Mouse (Mus musculus) lung, postnatal 10 days (tissue): Measurements from ENCODE around the gene Eya4.

ENCODE experiments used
- DNase-seq: peaks from one replicate; pipeline ENCODE4 v3.0.0; 2021

Gene Eya4

DNA sequence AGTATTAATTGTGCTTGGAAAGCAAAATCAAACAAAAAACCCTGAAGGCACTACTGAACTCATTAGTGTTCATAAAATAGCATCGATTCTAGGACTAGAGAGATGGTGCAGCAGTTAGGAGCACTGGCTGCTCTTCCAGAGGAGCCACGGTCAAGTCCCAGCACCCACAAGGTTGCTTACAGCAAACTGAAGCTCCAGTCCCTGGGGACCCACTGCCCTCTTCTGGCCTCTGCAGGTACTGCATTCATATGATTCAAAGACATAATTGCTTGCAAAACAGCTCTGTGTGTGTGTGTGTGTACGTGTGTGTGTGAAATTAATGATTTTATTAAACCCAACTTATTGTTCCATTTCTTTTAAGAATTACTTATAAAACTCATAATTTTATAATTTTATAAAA is 200.2 kb downstream of the Eya4 start:
- DNase-seq: peak; percentile 18

DNA sequence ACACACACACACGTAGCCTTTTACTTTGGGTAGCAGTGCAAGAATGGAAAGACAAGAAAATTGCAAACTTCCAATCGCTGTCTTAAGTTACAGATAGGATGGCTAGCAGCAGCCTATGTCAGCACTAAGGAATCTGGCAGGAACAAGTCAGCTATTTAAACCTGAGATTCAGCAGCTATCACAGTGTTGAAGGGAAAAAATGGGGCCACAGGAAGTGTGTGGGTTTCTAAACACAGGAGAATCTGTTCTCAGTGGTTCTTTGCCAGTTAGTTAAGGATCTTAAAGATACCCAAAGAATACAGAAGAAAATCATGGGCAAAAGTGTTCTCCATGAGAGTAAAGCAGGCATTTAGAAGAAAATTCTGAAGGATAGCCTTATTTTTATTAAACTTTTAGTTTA is 206.0 kb downstream of the Eya4 start:
- DNase-seq: no peak

DNA sequence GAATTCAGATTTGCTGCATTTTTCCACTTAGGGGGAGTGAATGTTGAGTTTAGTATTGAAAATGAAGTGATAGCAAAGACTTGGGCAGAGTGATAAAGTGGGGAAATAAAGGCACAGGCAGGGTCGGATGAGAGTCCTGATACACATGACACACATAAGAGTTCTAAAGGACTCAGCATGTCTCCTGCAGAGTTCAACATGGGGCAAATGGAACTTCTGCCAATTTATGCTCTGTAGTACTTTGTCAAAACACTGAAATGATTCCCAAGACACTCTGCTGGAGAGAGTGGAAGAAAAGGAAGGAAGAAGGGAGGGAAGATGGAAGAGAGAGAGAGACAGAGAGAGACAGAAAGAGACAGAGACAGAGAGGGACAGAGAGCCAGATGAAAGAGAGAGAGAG is 222.6 kb downstream of the Eya4 start:
- no peak for DNase-seq

DNA sequence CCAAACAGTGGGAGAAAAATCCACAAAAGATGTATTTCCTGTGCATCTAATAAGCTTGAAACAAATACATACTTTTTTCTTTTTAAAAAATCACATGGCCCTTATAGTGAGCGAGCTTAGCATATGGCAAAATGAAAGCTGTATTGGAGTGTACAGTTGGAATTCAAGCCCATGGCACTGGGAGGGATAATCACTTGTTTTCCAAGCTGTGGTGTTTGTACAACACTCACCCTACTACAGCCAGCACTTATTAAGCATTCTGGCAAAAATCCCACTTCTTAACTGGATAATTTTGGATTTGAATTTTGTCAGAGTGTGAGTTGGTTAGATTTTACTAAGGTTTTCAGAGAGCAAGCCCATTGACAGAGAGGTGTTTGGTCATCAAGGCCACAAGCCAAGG is 223.4 kb downstream of the Eya4 start:
- DNase-seq: no peak

DNA sequence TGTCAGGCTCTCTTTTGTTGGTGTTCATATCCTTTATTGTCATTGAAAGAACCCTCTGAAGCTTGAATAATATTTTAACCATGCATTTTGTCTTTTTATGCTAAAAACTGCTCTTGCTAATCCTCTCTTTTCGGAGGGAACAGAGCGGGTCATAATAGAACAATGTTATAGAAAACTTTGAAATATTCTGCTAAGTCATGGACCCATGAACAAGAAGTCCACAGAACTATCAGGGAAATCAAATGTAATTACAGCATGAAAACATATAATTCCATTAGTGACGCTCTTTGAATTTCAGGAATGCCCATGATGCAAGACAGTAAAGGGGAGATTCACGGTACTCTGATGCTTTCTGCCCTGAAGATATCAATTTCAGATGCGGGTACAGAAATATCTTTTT is 224.1 kb downstream of the Eya4 start:
- DNase-seq: no peak

DNA sequence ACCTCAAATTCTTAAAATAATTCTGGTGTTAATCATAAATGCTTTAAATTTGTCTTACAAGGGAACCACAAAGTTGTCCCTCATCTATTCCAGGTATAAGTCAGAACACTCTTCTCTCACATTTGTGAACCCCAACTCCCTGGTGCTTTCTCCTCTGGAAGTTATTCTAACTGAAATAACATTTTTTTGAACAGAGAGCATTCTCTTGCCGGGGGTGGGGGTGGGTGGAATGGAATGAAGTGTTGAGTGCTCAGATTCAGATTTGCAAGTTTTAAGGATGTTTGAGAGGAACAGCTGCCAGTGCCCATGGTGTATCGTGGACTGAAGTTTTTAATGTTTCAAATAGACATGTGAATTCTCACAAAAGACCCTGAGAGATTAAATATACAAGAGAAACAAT is 230.1 kb downstream of the Eya4 start:
- DNase-seq: no peak

DNA sequence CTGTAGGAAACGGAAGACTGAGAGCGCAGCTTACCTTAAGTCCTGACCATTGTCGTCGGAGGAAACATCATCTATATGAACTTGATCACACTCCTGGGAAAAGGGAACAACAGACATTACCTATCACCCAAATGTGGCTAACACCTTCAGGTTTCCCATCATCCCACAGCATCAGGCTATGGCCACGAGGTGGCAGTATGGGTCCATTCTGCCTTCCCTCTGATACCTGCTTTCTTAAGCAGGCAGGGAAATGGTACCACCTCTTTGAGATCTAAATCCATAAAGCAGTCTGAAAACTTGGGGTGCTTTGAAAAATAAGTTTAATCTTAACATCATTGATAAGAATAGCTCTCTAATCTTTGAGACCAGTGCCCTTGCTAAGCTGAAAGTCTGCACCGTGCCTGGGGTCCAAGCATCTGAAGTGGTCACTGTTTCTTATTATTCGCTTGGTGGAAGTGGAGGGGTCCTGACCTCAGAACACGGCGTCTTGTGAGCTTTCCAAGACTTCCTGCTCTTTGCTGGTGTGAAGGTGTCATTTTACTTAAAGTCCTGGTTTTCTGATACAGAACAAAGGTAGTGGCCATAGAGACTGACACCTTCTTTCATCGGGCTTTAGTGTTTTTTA is 233.7 kb downstream of the Eya4 start:
- peak; percentile 63 for DNase-seq

DNA sequence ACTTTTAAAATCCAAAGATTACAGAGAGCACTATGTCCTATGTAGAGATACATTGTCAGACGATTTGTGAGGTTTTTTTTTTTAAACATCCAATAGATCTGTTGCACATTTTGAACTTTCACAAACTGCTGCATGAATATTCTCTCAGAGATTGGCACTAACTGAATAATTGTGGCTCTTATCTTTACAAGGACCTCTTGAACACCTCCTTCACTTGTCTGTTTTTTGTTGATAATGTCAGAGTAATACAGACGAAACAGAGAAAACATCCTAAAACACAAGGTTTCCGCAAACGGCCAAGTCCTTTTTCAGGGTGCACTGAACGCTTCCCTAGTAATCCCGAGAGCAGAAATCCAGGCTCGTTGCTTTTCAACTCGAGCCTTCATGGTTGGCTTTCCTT is 234.5 kb downstream of the Eya4 start:
- DNase-seq: no peak

DNA sequence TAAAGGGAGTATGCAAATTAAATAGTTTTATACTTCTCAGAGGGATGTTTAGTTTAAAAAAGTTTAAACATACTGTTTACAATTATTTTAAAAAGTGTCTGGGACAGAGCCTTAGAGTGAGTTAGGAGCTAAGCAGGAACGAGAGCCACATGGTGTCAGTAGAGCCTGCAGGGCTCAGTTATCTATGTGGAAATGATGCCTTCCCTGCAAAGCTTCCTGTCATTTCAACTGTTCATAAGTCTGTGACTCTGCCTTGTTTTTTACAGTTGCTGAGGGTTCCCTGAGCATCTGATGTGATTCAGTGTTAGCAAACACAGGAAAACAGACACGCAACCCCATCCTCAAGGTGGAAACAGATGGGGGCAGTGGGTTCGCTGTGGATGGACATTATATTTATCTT is 235.3 kb downstream of the Eya4 start:
- no peak for DNase-seq

DNA sequence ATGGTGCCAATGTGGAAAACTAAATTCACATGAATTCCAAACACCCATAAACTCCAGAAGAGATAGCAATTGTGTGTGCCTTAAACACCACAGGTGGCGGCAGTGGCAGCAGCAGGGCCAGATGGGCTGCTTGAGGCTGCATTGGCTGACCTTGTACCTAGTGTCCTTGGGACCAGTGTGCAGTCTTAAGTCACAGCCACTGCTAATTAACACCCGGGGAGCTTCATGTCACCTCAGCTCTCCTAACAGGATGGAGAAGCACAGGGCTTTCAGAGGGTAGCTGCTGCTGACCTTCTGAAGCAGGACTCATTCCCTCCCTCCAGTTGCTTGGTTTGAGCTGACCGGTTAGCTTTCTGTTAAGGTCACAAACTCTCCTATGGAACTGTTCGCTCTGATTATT is 242.5 kb downstream of the Eya4 start:
- no peak for DNase-seq

DNA sequence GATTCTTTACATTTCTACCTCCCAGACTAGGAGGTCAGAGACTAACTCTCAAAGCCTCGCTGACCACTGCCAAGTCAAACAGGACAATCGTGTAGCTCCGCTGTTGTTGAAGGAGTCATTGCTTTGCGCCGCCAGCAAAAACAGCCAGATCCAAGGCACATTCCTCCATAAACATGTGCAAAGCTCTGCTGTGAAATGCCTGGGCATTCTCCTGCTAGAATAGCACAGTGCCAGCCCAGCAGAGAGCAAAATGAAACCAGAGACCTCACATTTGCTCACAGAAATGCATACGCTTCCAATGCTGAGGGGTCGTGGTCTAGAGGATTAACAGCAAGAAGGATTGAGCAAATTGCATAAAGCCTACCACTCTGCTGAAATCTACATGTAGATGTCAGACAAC is 258.1 kb downstream of the Eya4 start:
- no peak for DNase-seq

DNA sequence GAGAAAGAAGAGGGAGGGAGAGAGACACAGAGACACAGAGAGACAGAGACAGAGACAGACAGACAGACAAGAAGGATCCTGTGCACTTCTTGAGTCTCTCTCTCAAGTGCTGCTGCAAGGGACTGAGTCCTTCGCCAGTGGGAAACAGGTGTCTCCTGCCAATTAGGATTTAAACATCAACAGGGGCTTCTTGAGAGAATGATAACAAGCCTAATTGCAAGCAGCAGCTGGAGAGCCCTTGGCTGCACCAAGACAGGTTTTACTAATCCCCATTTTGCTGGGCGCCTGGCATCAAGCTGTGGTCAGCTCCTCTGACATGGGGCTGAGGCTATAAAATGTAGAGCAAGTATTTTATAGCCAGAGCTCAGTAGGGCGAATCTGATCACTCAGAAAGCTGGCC is 259.0 kb downstream of the Eya4 start:
- DNase-seq: no peak

DNA sequence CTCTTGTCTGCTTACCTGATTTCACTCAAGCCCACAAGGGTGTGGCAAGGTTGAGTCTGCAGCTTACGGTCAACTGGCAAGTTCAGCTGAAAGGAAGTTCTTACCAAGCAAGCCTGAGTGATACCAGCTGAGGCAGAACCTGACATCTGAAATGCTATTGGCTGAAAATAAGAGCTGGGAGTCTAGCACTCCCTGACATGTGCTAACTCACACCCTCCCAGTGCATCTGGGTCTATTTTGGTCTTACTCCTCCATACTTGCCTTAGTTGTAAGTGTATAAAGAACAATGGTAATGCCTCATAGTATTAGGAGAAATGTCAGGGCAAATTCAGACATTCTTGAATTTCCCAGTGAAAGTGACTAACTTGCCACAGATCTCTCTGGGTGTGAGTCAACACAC is 260.3 kb downstream of the Eya4 start:
- DNase-seq: no peak

DNA sequence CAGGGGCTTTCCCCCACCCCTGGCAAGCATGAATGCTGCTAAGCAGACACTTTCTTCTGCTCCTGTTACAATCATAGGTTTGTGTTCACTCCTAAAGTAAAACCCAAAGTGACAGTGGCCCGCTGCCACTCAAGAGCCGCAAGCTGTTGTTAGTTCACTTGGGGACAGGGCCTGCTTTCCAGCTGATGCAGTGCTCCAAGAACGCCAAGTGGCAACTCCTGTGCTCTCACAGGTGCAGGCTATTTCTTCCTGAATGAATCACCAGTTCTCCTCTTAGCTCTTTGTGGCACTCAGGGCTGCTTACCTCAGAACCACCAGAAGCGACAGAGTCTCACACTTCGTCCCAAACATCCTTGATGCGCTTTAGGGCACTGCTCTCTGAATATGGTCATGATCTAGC is 261.3 kb downstream of the Eya4 start:
- DNase-seq: no peak

DNA sequence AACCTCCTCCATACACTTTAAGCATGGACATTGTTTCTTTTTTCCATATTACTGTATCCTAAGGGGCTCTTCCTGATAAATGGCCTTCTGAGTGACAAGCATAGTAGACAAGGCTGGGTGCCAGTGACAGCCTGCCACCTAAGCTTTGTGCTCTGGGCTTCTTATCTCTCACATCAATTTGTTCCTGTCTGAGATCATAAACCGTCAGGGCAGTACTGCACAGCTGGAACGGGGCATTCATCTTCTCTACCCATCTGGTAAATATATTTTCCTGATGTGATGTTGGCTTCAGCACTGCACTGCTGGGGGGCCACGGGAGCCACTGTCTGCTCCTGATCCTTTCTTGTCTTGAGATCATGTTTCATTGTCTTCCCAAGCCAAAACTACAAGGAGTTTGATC is 261.8 kb downstream of the Eya4 start:
- DNase-seq: no peak

DNA sequence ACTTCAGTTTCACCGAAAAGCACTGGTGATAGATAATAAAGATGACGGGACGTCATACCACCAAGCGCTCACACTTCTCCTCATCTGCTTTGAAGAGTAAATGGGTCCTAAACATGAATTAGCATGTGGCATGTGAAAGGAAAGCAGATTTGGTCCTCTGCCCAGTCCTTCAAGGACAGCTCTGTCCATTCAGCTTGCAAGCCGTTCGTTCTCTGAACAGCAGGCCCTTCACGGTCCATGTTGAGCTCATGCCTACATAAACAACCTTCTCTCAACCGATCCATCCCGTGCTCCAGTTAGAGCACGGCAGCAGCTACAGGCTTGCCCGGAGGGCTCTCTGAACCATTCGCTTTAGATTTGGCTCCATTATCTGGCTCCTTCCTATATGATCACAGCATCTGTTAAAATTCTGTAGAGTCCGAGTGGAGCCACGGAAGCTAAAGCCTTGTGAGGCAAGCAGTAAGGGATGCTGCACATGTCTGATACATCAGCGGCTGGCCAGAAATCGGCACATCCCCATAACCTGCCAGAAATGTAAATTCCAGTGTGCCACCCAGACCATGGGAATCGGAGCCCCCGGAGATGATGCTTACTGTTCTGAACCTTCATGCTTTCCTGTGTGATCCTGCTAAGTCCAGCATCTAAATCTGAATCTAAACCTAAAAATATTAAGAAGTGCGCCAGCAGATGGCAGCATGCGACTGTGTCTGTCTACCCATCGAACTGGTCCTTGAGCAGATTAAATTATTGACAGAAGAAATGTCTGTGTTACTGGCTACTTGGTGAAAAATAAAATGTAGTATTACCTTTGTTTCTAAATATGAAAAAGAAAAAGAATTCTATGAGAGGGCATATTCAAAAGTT is 264.0 kb downstream of the Eya4 start:
- peak; percentile 71 for DNase-seq

DNA sequence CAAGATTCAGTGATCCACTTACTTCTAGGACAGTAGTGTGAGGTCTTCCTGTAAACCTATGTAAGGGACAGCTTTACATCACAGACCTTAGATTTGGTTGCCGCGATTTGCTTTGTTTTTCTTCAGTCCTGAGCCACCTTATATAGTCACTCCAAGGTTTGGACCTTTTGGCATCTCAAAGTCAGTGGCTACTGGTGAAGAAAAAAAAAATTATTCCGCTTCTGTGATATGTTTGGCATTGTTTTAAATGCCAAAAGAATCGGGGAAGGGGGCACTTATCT is 269.1 kb downstream of the Eya4 start:
- DNase-seq: no peak

DNA sequence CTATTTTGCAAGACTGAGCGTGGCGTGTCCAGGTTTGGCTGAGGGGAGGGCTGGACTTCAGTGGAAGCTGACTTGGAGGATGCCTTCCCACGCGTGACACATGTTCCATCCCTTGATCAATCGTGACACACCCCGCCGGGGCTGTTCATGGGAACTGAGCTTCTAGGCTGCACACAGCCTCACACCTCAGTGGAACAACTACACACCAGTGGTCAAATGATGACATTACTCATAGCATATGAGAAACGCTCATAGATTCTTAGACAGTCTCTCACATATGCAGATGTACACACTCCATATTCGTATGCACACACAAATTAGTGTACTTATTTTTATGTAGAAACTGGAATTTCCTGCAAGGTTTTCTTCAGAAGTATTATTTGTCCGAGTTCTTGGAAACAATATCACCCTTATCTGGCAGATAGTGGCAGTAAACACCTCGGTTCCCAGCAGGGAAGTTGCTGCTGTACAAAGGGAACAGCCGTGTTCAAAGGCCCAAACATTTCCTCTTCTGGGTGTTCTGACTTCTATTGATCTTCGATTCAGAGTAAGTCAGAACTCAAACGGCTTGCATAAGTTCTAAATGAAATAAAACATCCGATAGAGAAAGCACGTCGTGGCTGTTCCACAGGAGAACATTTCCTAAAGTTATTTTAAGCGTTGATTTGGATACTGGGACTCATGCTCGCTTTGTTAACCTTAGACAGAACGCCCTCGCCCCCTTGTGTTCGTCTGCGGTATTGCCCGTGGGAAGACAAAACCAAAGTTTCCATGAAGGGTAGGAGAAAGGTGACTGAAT is 269.6 kb downstream of the Eya4 start:
- peak; percentile 88 for DNase-seq

DNA sequence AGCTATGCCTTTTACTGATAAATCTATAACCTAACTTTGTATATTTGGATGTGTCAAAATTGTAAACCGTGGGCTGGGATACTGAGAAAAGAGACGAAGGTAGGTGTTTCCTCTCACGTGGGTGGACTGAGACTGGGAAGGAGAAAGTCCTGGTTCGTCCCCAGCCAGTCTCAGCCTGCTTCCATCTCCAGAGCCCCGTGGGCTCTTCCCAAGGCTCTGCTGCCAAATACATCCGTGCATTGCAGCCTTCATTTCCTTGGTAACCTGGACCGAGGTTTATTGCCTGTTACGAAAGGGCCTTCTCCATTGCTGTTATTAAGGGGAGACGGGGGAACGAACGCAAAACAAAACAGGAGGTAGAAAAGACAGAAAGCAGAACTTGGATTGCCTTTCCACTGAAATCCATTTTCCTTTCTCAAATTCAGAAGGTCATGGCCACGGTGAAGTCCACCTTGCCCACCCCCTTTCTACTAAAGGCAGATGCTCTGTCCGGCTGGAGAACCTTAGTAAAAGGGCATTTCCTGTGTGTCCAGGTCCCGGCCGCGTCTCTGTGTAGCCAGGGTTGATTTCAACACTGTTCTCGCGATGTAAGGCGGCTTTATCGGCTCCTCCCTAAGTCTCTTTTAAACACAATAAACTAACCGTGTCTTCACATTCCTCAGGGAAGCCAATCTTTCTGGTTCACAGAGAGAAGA is 273.7 kb downstream of the Eya4 start:
- DNase-seq: peak; percentile 35

DNA sequence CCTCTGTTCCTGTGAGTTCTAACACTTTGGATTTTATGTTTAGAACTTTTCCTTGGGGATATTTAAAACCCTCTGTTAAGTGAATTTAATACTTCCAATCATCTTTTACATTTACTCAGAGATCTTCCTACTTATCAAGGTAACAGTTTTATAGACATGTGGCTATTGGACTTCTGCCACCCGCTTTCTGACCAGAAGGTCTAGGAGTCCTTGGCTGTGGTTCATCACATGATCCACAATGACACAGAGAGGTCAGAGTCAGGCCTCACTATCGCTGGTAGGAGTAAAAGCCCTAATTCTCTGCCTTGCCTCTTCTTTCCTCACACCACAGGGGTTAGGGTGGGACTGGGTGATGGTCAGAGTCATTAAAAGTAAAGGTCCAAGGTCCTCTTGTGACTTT is 277.2 kb downstream of the Eya4 start:
- DNase-seq: no peak

DNA sequence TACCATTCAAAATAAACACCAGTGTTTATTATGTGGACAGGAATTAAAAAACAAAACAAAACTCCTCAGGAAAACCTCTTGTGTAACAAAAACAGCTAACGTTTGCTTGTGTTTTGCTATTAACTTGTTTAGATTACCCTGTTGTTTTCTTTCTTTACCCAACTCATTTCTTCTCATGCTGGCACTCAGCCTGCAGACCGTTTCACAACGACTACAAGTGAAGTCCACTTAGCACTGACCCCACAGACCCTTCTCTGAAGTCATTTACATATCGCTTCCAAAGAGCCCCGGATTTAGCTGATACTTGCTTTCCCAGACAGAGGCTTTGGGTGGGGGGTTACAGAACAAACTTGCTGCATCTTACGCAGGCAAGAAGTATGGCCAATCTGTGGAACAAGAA is 286.9 kb downstream of the Eya4 start:
- DNase-seq: peak; percentile 54

DNA sequence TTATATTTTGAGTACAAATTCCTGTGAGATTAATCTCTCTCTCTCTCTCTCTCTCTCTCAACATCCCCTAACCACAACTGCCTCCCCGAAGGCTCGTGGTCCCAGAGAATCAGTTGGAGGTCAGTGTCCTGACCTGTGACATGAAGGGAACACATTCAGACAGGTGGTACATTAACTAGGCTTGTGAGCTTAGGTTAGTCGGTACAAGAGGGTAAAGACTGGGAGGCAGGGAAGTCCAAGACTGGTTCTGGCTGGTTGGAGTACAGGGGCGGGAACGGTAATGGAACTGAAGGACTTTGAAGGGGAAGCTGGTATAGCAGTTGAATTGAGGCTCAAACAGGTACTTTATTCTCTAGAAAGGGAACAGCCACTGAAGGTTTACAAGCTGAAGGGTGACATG is 287.9 kb downstream of the Eya4 start:
- DNase-seq: no peak

DNA sequence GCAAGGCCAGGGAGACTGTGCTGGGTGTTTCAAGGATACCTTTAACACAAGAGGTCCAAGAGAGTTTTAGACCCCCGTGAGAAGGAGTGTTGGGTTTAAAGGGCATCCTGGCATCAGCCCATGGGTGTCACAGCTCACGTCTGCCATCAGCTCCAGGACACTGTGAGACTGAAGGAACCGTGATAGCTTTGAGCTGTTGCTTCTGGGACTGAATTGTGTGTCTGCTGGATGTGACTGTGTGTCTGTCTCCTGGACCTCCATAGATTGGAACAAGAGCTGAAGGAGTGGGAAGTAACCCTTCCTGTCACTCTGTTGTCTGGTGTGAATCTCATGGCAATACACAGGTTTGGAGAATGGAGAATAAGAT is 289.9 kb downstream of the Eya4 start:
- peak; percentile 11 for DNase-seq
